Mouse (Mus musculus): ENCODE measurements around the gene Cpsf6.

- TF ChIP-seq POLR2A (IDR thresholded peaks at IDR 0.05; ENCODE audit: low read depth, low read length) (no peak), CTCF (IDR thresholded peaks at IDR 0.05; ENCODE audit: extremely low read depth, insufficient read depth, insufficient read length, insufficient replicate concordance) (no peak)
Observed at GRCm38 (mm10) chr10:117411716-117412473, 32.1 kb upstream of the Cpsf6 start.

All from spleen, adult 2 months (tissue).